Mouse (Mus musculus): ENCODE data around the gene Prr12. TPM values are rescaled to one million over a fixed set of nuclear protein-coding genes. Genes with fewer than 3 reads are reported as not detected.
A peak's percentile ranks its signal among the peaks of the same experiment; 100 is the strongest.
"Not testable (repeated sequence)": the region's sequence is repeated elsewhere in the genome, so short reads cannot be mapped to it uniquely, and the experiment has no call there.

Prr12 gene
- total and polyA plus RNA-seq, 2 experiments from 2014 or later = 8.2 to 14.0 TPM

- no peak for DNase-seq
- peaks cover 29% of the 10 kb centered on the region for H3K36me3 ChIP-seq (ENCODE audit: insufficient read depth)
- TF ChIP-seq CTCF (IDR thresholded peaks at IDR 0.05; ENCODE audit: low read depth) = no peak
- no peak overlapping the region for H3K4me3 ChIP-seq (ENCODE audit: low read depth, low read length)
- no peaks in the 10 kb centered on the region for H3K9me3 ChIP-seq (ENCODE audit: low read length)
- 0 out of 2 replicates have a peak overlapping the region, but pooled peaks have one; percentile 22 for H3K9ac ChIP-seq
- H3K27me3 ChIP-seq (ENCODE audit: insufficient read depth, low read length) = no peaks in the 10 kb centered on the region
- H3K4me1 ChIP-seq (ENCODE audit: insufficient read depth) = no peaks in the 10 kb centered on the region
- 87% methylated on average over 15 of the region's 15 CpGs for WGBS
- no peak overlapping the region for H3K4me2 ChIP-seq (ENCODE audit: low read depth)
- H3K27ac ChIP-seq (ENCODE audit: low read depth, low read length) = peak overlapping the region; percentile 3; the same call in 1 of the 2 replicates
- ATAC-seq = no peak
These were observed 28.1 kb downstream of the Prr12 start for GRCm38 (mm10) chr7:45024281-45025248.

DNA sequence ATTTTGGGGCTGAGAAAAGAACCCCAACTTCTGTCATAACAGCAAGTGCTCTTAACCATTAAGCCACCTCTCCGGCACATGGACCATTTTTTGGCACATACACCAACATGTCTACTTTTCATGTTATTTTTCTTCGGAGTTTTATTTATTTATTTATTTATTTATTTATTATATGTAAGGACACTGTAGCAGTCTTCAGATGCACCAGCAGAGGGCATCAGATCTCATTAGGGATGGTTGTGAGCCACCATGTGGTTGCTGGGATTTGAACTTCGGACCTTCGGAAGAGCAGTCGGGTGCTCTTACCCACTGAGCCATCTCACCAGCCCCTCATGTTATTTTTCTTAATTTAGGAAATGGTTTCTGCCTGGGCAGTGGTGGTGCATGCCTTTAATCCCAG is 29.0 kb downstream of the Prr12 start:
- WGBS = 78% methylated on average over 5 of the region's 5 CpGs
- ATAC-seq; H3K4me3 ChIP-seq (ENCODE audit: low read depth, low read length); H3K4me1 ChIP-seq (ENCODE audit: insufficient read depth); H3K9ac ChIP-seq; H3K27me3 ChIP-seq (ENCODE audit: insufficient read depth, low read length); H3K27ac ChIP-seq (ENCODE audit: low read depth, low read length); H3K9me3 ChIP-seq (ENCODE audit: low read length); H3K4me2 ChIP-seq (ENCODE audit: low read depth): not testable (repeated sequence)
- peak; percentile 9 for DNase-seq
- TF ChIP-seq CTCF (IDR thresholded peaks at IDR 0.05; ENCODE audit: low read depth) = peak; percentile 39
- H3K36me3 ChIP-seq (ENCODE audit: insufficient read depth) = peaks cover 21% of the 10 kb centered on the region

DNA sequence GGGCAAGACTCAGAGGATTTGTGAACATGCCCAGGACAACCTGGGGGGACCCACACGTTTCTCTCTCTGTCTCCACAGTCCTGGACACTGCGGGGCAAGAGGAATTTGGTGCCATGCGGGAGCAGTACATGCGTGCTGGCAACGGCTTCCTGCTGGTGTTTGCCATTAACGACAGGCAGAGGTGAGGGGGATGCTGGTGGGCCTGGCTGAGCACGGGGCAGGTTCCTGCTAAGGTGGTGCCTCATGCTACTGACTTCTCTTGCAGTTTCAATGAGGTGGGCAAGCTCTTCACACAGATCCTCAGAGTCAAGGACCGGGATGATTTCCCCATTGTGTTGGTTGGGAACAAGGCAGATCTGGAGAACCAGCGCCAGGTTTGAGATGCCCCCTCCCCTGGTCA is 32.5 kb downstream of the Prr12 start:
- Histone ChIP-seq H3K4me2 (ENCODE audit: low read depth) (no peak overlapping the region), H3K4me3 (ENCODE audit: low read depth, low read length) (no peak overlapping the region), H3K9me3 (ENCODE audit: low read length) (no peaks in the 10 kb centered on the region), H3K27ac (ENCODE audit: low read depth, low read length) (no peak overlapping the region), H3K9ac (no peak overlapping the region), H3K36me3 (ENCODE audit: insufficient read depth) (no peaks in the 10 kb centered on the region), H3K4me1 (ENCODE audit: insufficient read depth) (peaks cover 6% of the 10 kb centered on the region), H3K27me3 (ENCODE audit: insufficient read depth, low read length) (no peaks in the 10 kb centered on the region)
- no peak for DNase-seq
- no peak for TF ChIP-seq CTCF (IDR thresholded peaks at IDR 0.05; ENCODE audit: low read depth)
- ATAC-seq = no peak
- WGBS = 75% methylated on average over 9 of the region's 9 CpGs

DNA sequence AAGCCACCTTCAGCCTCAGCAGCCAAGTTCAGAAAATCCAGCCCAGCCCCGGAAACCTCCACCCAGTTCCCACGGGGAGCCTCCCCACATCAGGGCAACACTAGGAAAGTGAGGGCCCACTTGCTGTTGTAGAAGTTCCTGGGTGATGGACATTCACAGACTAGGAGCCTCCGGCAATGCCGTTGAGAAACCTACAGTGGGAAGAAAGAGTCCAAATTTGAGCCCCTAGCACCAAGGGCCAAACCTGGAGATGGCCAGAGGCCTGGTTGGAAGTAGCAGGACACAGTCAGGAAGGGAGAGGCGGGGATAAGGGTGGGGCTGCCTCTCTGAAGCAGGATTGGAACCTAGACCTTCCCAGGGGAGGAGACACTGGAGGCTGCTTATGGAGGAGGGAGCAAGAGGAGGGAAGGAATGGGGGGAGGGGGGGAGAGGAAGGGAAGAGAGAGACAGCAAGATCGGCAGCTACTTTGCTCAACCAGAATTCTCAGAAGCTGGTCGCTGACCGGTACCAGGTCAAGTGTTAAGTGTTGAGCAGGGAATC is 33.6 kb downstream of the Prr12 start:
- DNase-seq (no peak), ATAC-seq (no peak)
- Histone ChIP-seq H3K36me3 (ENCODE audit: insufficient read depth) (no peaks in the 10 kb centered on the region), H3K4me1 (ENCODE audit: insufficient read depth) (peaks cover 17% of the 10 kb centered on the region), H3K9ac (no peak overlapping the region), H3K9me3 (ENCODE audit: low read length) (no peaks in the 10 kb centered on the region), H3K4me3 (ENCODE audit: low read depth, low read length) (no peak overlapping the region), H3K27ac (ENCODE audit: low read depth, low read length) (no peak overlapping the region), H3K4me2 (ENCODE audit: low read depth) (no peak overlapping the region), H3K27me3 (ENCODE audit: insufficient read depth, low read length) (no peaks in the 10 kb centered on the region)
- 44% methylated on average over 8 of the region's 8 CpGs for WGBS
- no peak for TF ChIP-seq CTCF (IDR thresholded peaks at IDR 0.05; ENCODE audit: low read depth)

- H3K4me1 ChIP-seq (ENCODE audit: insufficient read depth) = peaks cover 17% of the 10 kb centered on the region
- H3K27ac ChIP-seq (ENCODE audit: low read depth, low read length) = peak within 1 kb of the TSS; percentile 62
- H3K4me3 ChIP-seq (ENCODE audit: low read depth, low read length) = peak within 1 kb of the TSS; percentile 69
- peak; percentile 30; the same call in 1 of the 2 replicates for TF ChIP-seq CTCF (IDR thresholded peaks at IDR 0.05; ENCODE audit: low read depth)
- peak within 1 kb of the TSS; percentile 31 for H3K9ac ChIP-seq
- H3K9me3 ChIP-seq (ENCODE audit: low read length) = no peaks in the 10 kb centered on the region
- peak within 1 kb of the TSS; percentile 89 for H3K4me2 ChIP-seq (ENCODE audit: low read depth)
- H3K27me3 ChIP-seq (ENCODE audit: insufficient read depth, low read length) = no peaks in the 10 kb centered on the region
- H3K36me3 ChIP-seq (ENCODE audit: insufficient read depth) = peaks cover 15% of the 10 kb centered on the region
- 2% methylated on average over 36 of the region's 36 CpGs for WGBS
- ATAC-seq (peak; percentile 54), DNase-seq (peak; percentile 82)
These were observed 35.2 kb downstream of the Prr12 start, which contains the start of gene Rras for GRCm38 (mm10) chr7:45017242-45018061. Rras (plus strand) TSS chr7:45017961.

DNA sequence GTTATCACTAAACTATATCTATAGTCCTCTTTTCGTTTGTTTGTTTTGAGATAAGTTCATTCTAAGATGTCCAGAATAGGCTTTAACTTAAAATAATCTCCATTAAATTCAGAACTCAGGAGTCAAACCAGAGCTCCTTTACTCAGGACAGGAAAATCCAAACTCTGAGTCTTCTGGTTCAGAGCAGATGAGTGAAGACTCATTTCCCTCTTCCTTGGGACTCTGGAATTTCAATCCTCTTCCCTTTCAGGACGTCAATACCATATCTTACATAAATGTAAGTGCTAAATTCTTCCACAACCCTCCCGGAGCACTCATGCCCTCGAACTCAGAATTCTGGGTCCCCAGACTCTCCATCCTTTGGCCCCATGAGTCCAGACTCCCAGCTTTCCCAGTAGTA is 35.9 kb downstream of the Prr12 start:
- H3K9ac ChIP-seq = peak overlapping the region; percentile 31
- H3K27me3 ChIP-seq (ENCODE audit: insufficient read depth, low read length) = no peaks in the 10 kb centered on the region
- H3K27ac ChIP-seq (ENCODE audit: low read depth, low read length) = peak overlapping the region; percentile 62
- no peaks in the 10 kb centered on the region for H3K9me3 ChIP-seq (ENCODE audit: low read length)
- H3K36me3 ChIP-seq (ENCODE audit: insufficient read depth) = peaks cover 22% of the 10 kb centered on the region
- ATAC-seq = no peak
- no peak for DNase-seq
- H3K4me1 ChIP-seq (ENCODE audit: insufficient read depth) = peaks cover 17% of the 10 kb centered on the region
- WGBS = 3% methylated on average over 4 of the region's 4 CpGs
- TF ChIP-seq CTCF (IDR thresholded peaks at IDR 0.05; ENCODE audit: low read depth) = no peak
- H3K4me2 ChIP-seq (ENCODE audit: low read depth) = peak overlapping the region; percentile 89
- H3K4me3 ChIP-seq (ENCODE audit: low read depth, low read length) = peak overlapping the region; percentile 69
